Mouse (Mus musculus) liver, embryonic 14.5 days (tissue): ENCODE measurements around the gene Dpf1. TPM values are rescaled to one million over a fixed set of nuclear protein-coding genes. Genes with fewer than 3 reads are reported as not detected.

ENCODE experiments used
- ATAC-seq: fragments of 200-750 bp; cut with Nextera tagmentation; 2 replicates; pipeline ENCODE4 v1.8.0; 2017; ENCODE audit warnings: moderate number of reproducible peaks, mild to moderate bottlenecking, moderate library complexity; ENCODE audit not compliant: insufficient read depth
- DNase-seq, 3 experiments: peaks; one replicate each; pipeline ENCODE4 v3.0.0-alpha.2; 2012 to 2013; ENCODE audit warnings: low read depth in 3 of 3, low spot score in 3 of 3
- H3K27ac ChIP-seq: fragments of 300-500 bp; sonication (generic); 2 replicates; pipeline ENCODE4 v1.5.1; 2014; ENCODE audit warnings: moderate library complexity, mild to moderate bottlenecking, control low read depth, inconsistent platforms
- H3K27me3 ChIP-seq: fragments of 300-500 bp; sonication (generic); 2 replicates; pipeline ENCODE4 v1.6.1; 2014; ENCODE audit warnings: mild to moderate bottlenecking, low read length, moderate library complexity; ENCODE audit not compliant: control insufficient read depth, insufficient read depth
- H3K36me3 ChIP-seq: fragments of 300-500 bp; sonication (generic); replicated peaks from 2 replicates; pipeline ENCODE4 v1.6.1; 2014; ENCODE audit warnings: low read depth; ENCODE audit not compliant: control insufficient read depth, insufficient read depth
- H3K4me1 ChIP-seq, 2 experiments: fragments of 200-500 bp in 1 of 2; fragments of 300-500 bp in 1 of 2; sonication (generic) in 1 of 2; replicated peaks; 2 replicates each; pipeline ENCODE4 v1.6.1; 2012 to 2014; ENCODE audit warnings: antibody characterized with exemption in 1 of 2, inconsistent platforms in 1 of 2, low read length in 1 of 2; ENCODE audit not compliant: control insufficient read depth in 2 of 2, insufficient read depth in 2 of 2
- H3K4me2 ChIP-seq: fragments of 300-500 bp; sonication (generic); 2 replicates; pipeline ENCODE4 v1.6.1; 2014; ENCODE audit warnings: low read depth, mild to moderate bottlenecking, control low read depth, moderate library complexity
- H3K4me3 ChIP-seq, 2 experiments: fragments of 200-500 bp in 1 of 2; fragments of 300-500 bp in 1 of 2; sonication (generic) in 1 of 2; 2 replicates each; pipeline ENCODE4 v1.5.1; 2012 to 2014; ENCODE audit warnings: low read depth in 2 of 2, low read length in 2 of 2, mild to moderate bottlenecking in 2 of 2, control low read depth in 1 of 2, inconsistent platforms in 1 of 2, moderate library complexity in 1 of 2; ENCODE audit not compliant: insufficient read depth in 1 of 2
- H3K9ac ChIP-seq: fragments of 300-500 bp; sonication (generic); replicated peaks from 2 replicates; pipeline ENCODE4 v1.6.1; 2014; ENCODE audit warnings: mild to moderate bottlenecking, control low read depth, moderate library complexity
- H3K9me3 ChIP-seq: fragments of 300-500 bp; sonication (generic); 2 replicates; pipeline ENCODE4 v1.6.1; 2016; ENCODE audit warnings: low read length, mixed read lengths; ENCODE audit not compliant: control insufficient read depth
- CTCF ChIP-seq: IDR thresholded peaks from 2 replicates; pipeline ENCODE4 v1.5.1; 2016; ENCODE audit warnings: antibody characterized with exemption, low read depth, control low read depth
- EP300 ChIP-seq: IDR thresholded peaks from 2 replicates; pipeline ENCODE4 v1.6.1; 2016; ENCODE audit warnings: antibody characterized with exemption, low read depth
- WGBS: fragments of 180-500 bp; shearing (Covaris S2); extraction: QIAGEN DNeasy Blood & Tissue Kit; methylation state at CpG from one replicate; pipeline ENCODE4 v1.1.7; 2014; ENCODE audit not compliant: insufficient replicate concordance; 5-methylcytosine and 5-hydroxymethylcytosine counted together
- polyA plus RNA-seq, 2 experiments: library from polyadenylated mRNA; depleted of rRNA in 1 of 2; stranded (reverse) in 1 of 2; unstranded in 1 of 2; fragments of >200 nt; fragmentation: Nextera tagmentation in 1 of 2; extraction: Ambion mirVana in 1 of 2; gene quantifications; 2 replicates each; pipeline versions ENCODE4 v1.2.1 to v1.2.3; 2012 to 2014

The Dpf1 gene
- polyA plus RNA-seq, 2 experiments = 0.81 to 1.0 TPM

DNA sequence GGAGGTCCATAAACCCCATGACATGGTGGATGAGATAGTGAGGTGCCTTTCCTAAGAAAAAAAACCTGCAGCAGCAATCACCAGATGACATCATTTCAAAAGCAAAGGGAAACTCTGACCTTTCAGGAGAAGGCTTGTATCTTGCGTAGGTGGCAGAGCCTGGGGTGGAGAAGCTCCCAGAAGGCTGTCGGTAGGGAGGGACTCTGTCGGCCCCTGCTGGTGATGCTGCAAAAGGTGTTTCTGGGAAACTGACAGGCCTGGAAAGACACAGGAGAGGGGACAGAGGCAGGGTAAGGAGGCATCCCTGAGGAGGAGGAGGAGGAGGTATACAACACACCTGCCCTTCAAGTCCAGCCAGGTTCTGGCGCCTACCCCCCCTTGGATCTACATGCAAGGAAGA, 60.3 kb downstream of the Dpf1 start:
- H3K4me1 ChIP-seq = no peaks in the 10 kb centered on the region
- no peak overlapping the region for H3K4me3 ChIP-seq
- H3K9ac ChIP-seq = no peak overlapping the region
- H3K36me3 ChIP-seq = no peaks in the 10 kb centered on the region
- no peak overlapping the region for H3K4me2 ChIP-seq
- TF ChIP-seq CTCF = peak; percentile 86
- no peak for TF ChIP-seq EP300
- DNase-seq = peak in 2 of 3 experiments; percentile 9 to 20
- H3K27me3 ChIP-seq = no peaks in the 10 kb centered on the region
- ATAC-seq = no peak
- no peak overlapping the region for H3K27ac ChIP-seq
- WGBS = 43% methylated on average over 4 of the region's 4 CpGs
- H3K9me3 ChIP-seq = no peaks in the 10 kb centered on the region

DNA sequence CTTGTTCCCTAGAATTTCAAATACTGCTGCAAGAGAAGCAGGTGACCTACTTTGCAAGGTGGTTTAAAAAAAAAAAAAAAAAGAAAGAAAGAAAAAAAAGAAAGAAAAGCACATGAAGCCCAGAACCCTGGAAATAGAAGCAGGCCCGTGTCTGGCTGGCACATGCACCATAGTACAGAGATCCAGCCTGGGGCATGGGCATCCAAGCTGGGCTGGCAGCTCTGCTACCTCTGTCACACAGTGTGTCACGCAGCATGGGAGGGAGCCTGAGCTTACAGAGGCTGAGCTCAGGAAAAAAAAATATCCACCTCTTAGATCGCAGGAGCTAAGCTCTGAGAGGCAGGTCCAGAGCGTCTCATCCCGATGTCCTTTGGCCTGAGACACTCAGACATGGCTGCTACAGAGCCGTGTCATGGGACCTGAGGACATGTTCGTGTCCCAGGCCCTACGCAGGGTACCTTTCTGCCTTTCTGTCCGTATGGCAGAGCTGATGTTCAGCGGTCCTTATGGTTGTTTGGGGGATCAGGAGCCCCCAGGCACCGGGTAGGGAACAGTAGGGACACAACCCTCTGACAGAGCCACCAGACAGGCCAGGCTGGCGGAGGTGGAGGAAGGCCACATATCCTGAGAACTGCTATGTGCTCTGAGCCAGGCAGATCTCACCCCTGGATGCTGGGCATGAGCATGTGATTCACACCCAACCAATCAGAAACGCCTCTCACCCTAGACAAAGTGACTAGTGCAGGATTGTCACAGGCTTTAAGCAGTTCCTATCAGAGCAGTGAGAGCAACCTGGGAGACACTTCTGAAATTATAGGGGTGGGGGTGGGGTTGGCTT, 63.6 kb downstream of the Dpf1 start:
- Histone ChIP-seq H3K4me3 (no peak overlapping the region), H3K9ac (no peak overlapping the region), H3K9me3 (no peaks in the 10 kb centered on the region), H3K4me2 (no peak overlapping the region), H3K4me1 (no peaks in the 10 kb centered on the region), H3K27me3 (no peaks in the 10 kb centered on the region), H3K36me3 (no peaks in the 10 kb centered on the region), H3K27ac (no peak overlapping the region)
- TF ChIP-seq CTCF = no peak
- no peak for TF ChIP-seq EP300
- 76% methylated on average over 13 of the region's 13 CpGs for WGBS
- DNase-seq (no peak), ATAC-seq (no peak)

Other genes with a start within 250 kb of the Dpf1 start
- gene Ryr1, start 178.8 kb upstream of the Dpf1 start, polyA plus RNA-seq (2012; rRNA removed) = 0.06 and 0.15 TPM in 2 replicates
- gene Ryr1, start 178.8 kb upstream of the Dpf1 start, polyA plus RNA-seq (2014; fragmentation: Nextera tagmentation; extraction: Ambion mirVana) = 0.06 and 0.08 TPM in 2 replicates
- 0.88 and 0.96 TPM in 2 replicates for gene Rasgrp4, start 169.1 kb upstream of the Dpf1 start, polyA plus RNA-seq (2012; rRNA removed)
- gene Rasgrp4, start 169.1 kb upstream of the Dpf1 start, polyA plus RNA-seq (2014; fragmentation: Nextera tagmentation; extraction: Ambion mirVana) = 0.04 and 0.39 TPM in 2 replicates
- 5.1 and 5.8 TPM in 2 replicates for gene Fam98c, start 147.7 kb upstream of the Dpf1 start, polyA plus RNA-seq (2012; rRNA removed)
- 4.6 and 4.7 TPM in 2 replicates for gene Fam98c, start 147.7 kb upstream of the Dpf1 start, polyA plus RNA-seq (2014; fragmentation: Nextera tagmentation; extraction: Ambion mirVana)
- gene Ggn, start 133.7 kb upstream of the Dpf1 start, polyA plus RNA-seq (2012; rRNA removed) = 0.03 and 0.04 TPM in 2 replicates
- gene Ggn, start 133.7 kb upstream of the Dpf1 start, polyA plus RNA-seq (2014; fragmentation: Nextera tagmentation; extraction: Ambion mirVana) = not detected in 2 replicates
- 0.38 and 0.51 TPM in 2 replicates for gene Spred3, start 133.5 kb upstream of the Dpf1 start, polyA plus RNA-seq (2012; rRNA removed)
- gene Spred3, start 133.5 kb upstream of the Dpf1 start, polyA plus RNA-seq (2014; fragmentation: Nextera tagmentation; extraction: Ambion mirVana) = 0.04 and 0.08 TPM in 2 replicates
- gene Psmd8, start 123.2 kb upstream of the Dpf1 start, polyA plus RNA-seq (2012; rRNA removed) = 86.0 and 86.2 TPM in 2 replicates
- 130 and 131 TPM in 2 replicates for gene Psmd8, start 123.2 kb upstream of the Dpf1 start, polyA plus RNA-seq (2014; fragmentation: Nextera tagmentation; extraction: Ambion mirVana)
- gene Catsperg1, start 89.9 kb upstream of the Dpf1 start, polyA plus RNA-seq (2012; rRNA removed) = 0.32 and 0.45 TPM in 2 replicates
- gene Catsperg1, start 89.9 kb upstream of the Dpf1 start, polyA plus RNA-seq (2014; fragmentation: Nextera tagmentation; extraction: Ambion mirVana) = 0.11 TPM in 1 of 2 replicates, not detected in the other
- gene Kcnk6, start 71.4 kb upstream of the Dpf1 start, polyA plus RNA-seq (2012; rRNA removed) = 2.4 TPM in 2 replicates
- gene Kcnk6, start 71.4 kb upstream of the Dpf1 start, polyA plus RNA-seq (2014; fragmentation: Nextera tagmentation; extraction: Ambion mirVana) = 0.55 and 0.82 TPM in 2 replicates
- gene Yif1b, start 65.6 kb upstream of the Dpf1 start, polyA plus RNA-seq (2012; rRNA removed) = 24.4 and 29.4 TPM in 2 replicates
- gene Yif1b, start 65.6 kb upstream of the Dpf1 start, polyA plus RNA-seq (2014; fragmentation: Nextera tagmentation; extraction: Ambion mirVana) = 41.6 and 44.5 TPM in 2 replicates
- gene 2200002D01Rik, start 55.5 kb upstream of the Dpf1 start, polyA plus RNA-seq (2012; rRNA removed) = 0.39 and 1.3 TPM in 2 replicates
- 2.6 and 4.8 TPM in 2 replicates for gene 2200002D01Rik, start 55.5 kb upstream of the Dpf1 start, polyA plus RNA-seq (2014; fragmentation: Nextera tagmentation; extraction: Ambion mirVana)
- 14.6 and 15.6 TPM in 2 replicates for gene Spint2, start 22.0 kb upstream of the Dpf1 start, polyA plus RNA-seq (2012; rRNA removed)
- 22.3 and 23.6 TPM in 2 replicates for gene Spint2, start 22.0 kb upstream of the Dpf1 start, polyA plus RNA-seq (2014; fragmentation: Nextera tagmentation; extraction: Ambion mirVana)
- 1.5 and 2.5 TPM in 2 replicates for gene Ppp1r14a, start 14.6 kb upstream of the Dpf1 start, polyA plus RNA-seq (2012; rRNA removed)
- 2.3 TPM in 2 replicates for gene Ppp1r14a, start 14.6 kb upstream of the Dpf1 start, polyA plus RNA-seq (2014; fragmentation: Nextera tagmentation; extraction: Ambion mirVana)
- 4.9 and 5.0 TPM in 2 replicates for gene Sipa1l3, start 214.7 kb downstream of the Dpf1 start, polyA plus RNA-seq (2012; rRNA removed)
- gene Sipa1l3, start 214.7 kb downstream of the Dpf1 start, polyA plus RNA-seq (2014; fragmentation: Nextera tagmentation; extraction: Ambion mirVana) = 1.8 and 2.2 TPM in 2 replicates